Mouse (Mus musculus): Measurements from ENCODE around the gene Gcn1l1. TPM values are rescaled to one million over a fixed set of nuclear protein-coding genes. Genes with fewer than 3 reads are reported as not detected.

The Gcn1l1 gene
- total and polyA plus RNA-seq, 2 experiments from 2014 or later = 26.6 to 75.1 TPM

GRCm38 (mm10) chr5:115520325-115520869 is 44.7 kb upstream of the Gcn1l1 start:
- Histone ChIP-seq H3K9ac (replicated peaks; ENCODE audit: low read length, poor library complexity, severe bottlenecking) (no peak overlapping the region), H3K4me3 (ENCODE audit: low read depth, low read length) (no peak overlapping the region), H3K27ac (ENCODE audit: low read depth, low read length) (no peak overlapping the region), H3K4me1 (ENCODE audit: insufficient read depth, low read length) (0 out of 2 replicates have a peak, but pooled peaks cover 2% of the 10 kb centered on the region), H3K4me2 (ENCODE audit: low read depth, low read length, poor library complexity, severe bottlenecking) (no peak overlapping the region), H3K36me3 (ENCODE audit: insufficient read depth, low read length) (no peaks in the 10 kb centered on the region), H3K9me3 (ENCODE audit: low read length) (no peaks in the 10 kb centered on the region), H3K27me3 (ENCODE audit: insufficient read depth, low read length) (no peaks in the 10 kb centered on the region)
- 73% methylated on average over 21 of the region's 21 CpGs for WGBS
- ATAC-seq (ENCODE audit: low FRiP score) (no peak), DNase-seq (ENCODE audit: low spot score) (no peak)
- TF ChIP-seq CTCF (IDR thresholded peaks at IDR 0.05) = no peak

DNA sequence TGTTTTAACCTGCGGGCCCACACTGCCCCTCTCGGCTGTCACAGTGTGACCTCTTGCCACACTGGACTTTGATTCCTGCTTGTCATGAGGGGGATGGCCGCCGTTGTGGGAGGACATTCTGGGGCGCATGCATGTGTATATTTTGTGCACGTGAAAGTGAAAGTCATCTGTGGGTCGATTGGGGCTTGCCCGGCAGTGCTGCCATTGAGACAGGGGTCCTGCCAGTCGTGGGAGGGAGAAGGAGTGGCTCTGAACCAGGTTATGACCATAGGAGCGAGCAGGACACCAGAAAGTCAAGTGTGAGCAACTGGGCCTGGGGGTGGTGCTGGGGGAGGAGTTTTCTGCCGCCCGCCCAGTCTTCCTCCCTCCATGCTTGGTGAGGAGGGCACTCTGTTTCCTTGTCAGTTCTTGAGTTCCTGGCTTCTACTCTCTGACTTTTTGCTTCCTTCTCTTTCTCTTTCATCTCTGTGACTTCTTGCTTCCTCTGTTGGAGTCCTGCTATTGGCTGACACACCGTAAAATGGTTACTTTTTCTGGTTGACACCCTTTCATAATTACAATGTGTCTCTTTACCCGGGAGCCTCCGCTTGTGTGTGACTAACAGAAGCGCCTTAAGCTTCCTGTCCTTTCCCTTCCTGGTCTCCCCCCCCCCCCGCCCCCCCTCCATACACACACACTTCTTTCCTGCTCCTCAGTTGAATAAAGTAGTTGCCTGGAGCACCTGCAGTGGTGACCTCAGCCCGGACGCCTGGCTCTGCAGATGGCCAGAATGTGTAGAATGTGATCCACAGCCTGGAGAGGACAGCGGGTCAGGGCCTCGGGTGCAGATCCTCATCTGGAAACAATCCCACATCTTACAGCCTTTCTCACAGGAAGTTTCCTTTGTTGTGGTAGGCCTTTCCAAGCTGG is 43.2 kb upstream of the Gcn1l1 start:
- peak overlapping the region; percentile 21; the same call in 1 of the 2 replicates for H3K27ac ChIP-seq (ENCODE audit: low read depth, low read length)
- no peak overlapping the region for H3K4me2 ChIP-seq (ENCODE audit: low read depth, low read length, poor library complexity, severe bottlenecking)
- WGBS = 73% methylated on average over 20 of the region's 21 CpGs
- H3K4me3 ChIP-seq (ENCODE audit: low read depth, low read length) = no peak overlapping the region
- ATAC-seq (ENCODE audit: low FRiP score) (no peak), DNase-seq (ENCODE audit: low spot score) (no peak)
- 0 out of 2 replicates have a peak, but pooled peaks cover 2% of the 10 kb centered on the region for H3K4me1 ChIP-seq (ENCODE audit: insufficient read depth, low read length)
- no peaks in the 10 kb centered on the region for H3K27me3 ChIP-seq (ENCODE audit: insufficient read depth, low read length)
- peaks cover 2% of the 10 kb centered on the region; the same call in 1 of the 2 replicates for H3K36me3 ChIP-seq (ENCODE audit: insufficient read depth, low read length)
- H3K9ac ChIP-seq (replicated peaks; ENCODE audit: low read length, poor library complexity, severe bottlenecking) = no peak overlapping the region
- no peak for TF ChIP-seq CTCF (IDR thresholded peaks at IDR 0.05)
- H3K9me3 ChIP-seq (ENCODE audit: low read length) = no peaks in the 10 kb centered on the region

DNA sequence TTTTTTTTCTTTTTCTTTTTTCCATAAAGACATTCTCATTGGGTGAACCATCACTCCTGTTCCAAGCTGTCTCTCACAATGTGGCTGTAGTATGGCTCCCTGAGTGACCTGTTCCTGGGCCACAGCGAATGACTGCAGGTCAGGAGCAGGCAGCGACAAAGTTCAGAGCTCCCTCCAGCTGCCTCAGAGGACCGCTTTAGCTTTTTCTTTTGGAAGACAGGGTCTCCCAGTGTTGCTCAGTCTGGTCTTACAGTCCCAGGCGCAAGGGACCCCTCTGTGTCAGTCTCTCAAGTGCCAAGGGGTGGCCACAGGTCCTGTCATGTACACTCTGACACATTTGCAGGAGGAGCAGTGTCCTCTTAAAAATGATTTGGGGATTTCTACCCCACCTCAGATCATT is 42.5 kb upstream of the Gcn1l1 start:
- no peak for ATAC-seq (ENCODE audit: low FRiP score)
- Histone ChIP-seq H3K27me3 (ENCODE audit: insufficient read depth, low read length) (no peaks in the 10 kb centered on the region), H3K9me3 (ENCODE audit: low read length) (no peaks in the 10 kb centered on the region), H3K4me1 (ENCODE audit: insufficient read depth, low read length) (0 out of 2 replicates have a peak, but pooled peaks cover 2% of the 10 kb centered on the region), H3K27ac (ENCODE audit: low read depth, low read length) (no peak overlapping the region), H3K36me3 (ENCODE audit: insufficient read depth, low read length) (peaks cover 2% of the 10 kb centered on the region; the same call in 1 of the 2 replicates), H3K9ac (replicated peaks; ENCODE audit: low read length, poor library complexity, severe bottlenecking) (no peak overlapping the region), H3K4me3 (ENCODE audit: low read depth, low read length) (no peak overlapping the region), H3K4me2 (ENCODE audit: low read depth, low read length, poor library complexity, severe bottlenecking) (no peak overlapping the region)
- WGBS = 87% methylated on average over 4 of the region's 4 CpGs
- DNase-seq (ENCODE audit: low spot score) = no peak
- no peak for TF ChIP-seq CTCF (IDR thresholded peaks at IDR 0.05)

DNA sequence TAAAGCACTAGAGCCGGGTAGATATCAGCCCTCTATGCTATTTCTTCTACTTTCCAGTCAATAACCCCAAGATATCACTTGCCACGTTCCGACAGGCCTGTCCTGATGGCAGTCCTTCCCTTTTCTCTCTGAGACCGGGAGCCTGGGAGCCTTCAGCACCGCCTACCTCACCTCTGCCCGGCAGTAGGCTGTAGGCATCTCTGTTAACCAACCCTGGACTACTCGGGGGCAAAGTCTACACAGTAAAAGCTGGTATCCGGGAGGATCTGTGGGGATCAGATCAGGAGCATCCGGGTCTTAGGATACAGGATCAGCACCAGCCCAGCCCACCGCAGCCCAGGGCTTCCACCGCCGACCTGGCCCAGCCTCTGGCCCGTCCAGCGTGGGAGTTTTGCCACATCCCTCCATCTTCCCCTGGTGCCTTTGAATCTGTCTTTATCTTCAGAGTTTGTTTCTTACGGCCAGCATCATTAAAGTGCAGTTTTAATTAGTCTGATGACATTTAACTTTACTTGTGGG is 42.0 kb upstream of the Gcn1l1 start:
- no peak overlapping the region for H3K27ac ChIP-seq (ENCODE audit: low read depth, low read length)
- H3K27me3 ChIP-seq (ENCODE audit: insufficient read depth, low read length) = no peaks in the 10 kb centered on the region
- no peak overlapping the region for H3K4me3 ChIP-seq (ENCODE audit: low read depth, low read length)
- no peak overlapping the region for H3K9ac ChIP-seq (replicated peaks; ENCODE audit: low read length, poor library complexity, severe bottlenecking)
- no peak overlapping the region for H3K4me2 ChIP-seq (ENCODE audit: low read depth, low read length, poor library complexity, severe bottlenecking)
- DNase-seq (ENCODE audit: low spot score) (no peak), ATAC-seq (ENCODE audit: low FRiP score) (no peak)
- 76% methylated on average over 15 of the region's 15 CpGs for WGBS
- peaks cover 2% of the 10 kb centered on the region; the same call in 1 of the 2 replicates for H3K36me3 ChIP-seq (ENCODE audit: insufficient read depth, low read length)
- no peaks in the 10 kb centered on the region for H3K9me3 ChIP-seq (ENCODE audit: low read length)
- H3K4me1 ChIP-seq (ENCODE audit: insufficient read depth, low read length) = 0 out of 2 replicates have a peak, but pooled peaks cover 2% of the 10 kb centered on the region
- TF ChIP-seq CTCF (IDR thresholded peaks at IDR 0.05) = no peak

GRCm38 (mm10) chr5:115523971-115524370 is 41.1 kb upstream of the Gcn1l1 start:
- 0 out of 2 replicates have a peak, but pooled peaks cover 2% of the 10 kb centered on the region for H3K4me1 ChIP-seq (ENCODE audit: insufficient read depth, low read length)
- no peaks in the 10 kb centered on the region for H3K9me3 ChIP-seq (ENCODE audit: low read length)
- no peak overlapping the region for H3K4me2 ChIP-seq (ENCODE audit: low read depth, low read length, poor library complexity, severe bottlenecking)
- ATAC-seq (ENCODE audit: low FRiP score) (no peak), DNase-seq (ENCODE audit: low spot score) (no peak)
- no peak overlapping the region for H3K9ac ChIP-seq (replicated peaks; ENCODE audit: low read length, poor library complexity, severe bottlenecking)
- no peaks in the 10 kb centered on the region for H3K27me3 ChIP-seq (ENCODE audit: insufficient read depth, low read length)
- TF ChIP-seq CTCF (IDR thresholded peaks at IDR 0.05) = peak; percentile 34
- H3K36me3 ChIP-seq (ENCODE audit: insufficient read depth, low read length) = peaks cover 2% of the 10 kb centered on the region; the same call in 1 of the 2 replicates
- WGBS = 15% methylated on average over 15 of the region's 15 CpGs
- H3K27ac ChIP-seq (ENCODE audit: low read depth, low read length) = no peak overlapping the region
- H3K4me3 ChIP-seq (ENCODE audit: low read depth, low read length) = no peak overlapping the region

Data from midbrain, postnatal 0 days (tissue).